Mouse (Mus musculus) C3H10T1/2 (cell line): ENCODE data around the gene Cc2d1a. TPM values are rescaled to one million over a fixed set of nuclear protein-coding genes. Genes with fewer than 3 reads are reported as not detected.

Source experiments
- polyA plus RNA-seq, 2 experiments: library from polyadenylated mRNA; unstranded; fragments of >200 nt; fragmentation: generic; extraction: Trizol; gene quantifications; one replicate each; pipeline ENCODE4 v1.2.1; 2012; ENCODE audit warnings: missing spikeins in 2 of 2

Cc2d1a gene
- polyA plus RNA-seq: 10 to 100 TPM; 37.0 to 44.8 TPM

GRCm38 (mm10) chr8:84147769-84148530, at the start of gene Cc2d1a, which contains the start of gene 4930432K21Rik:
Gene Cc2d1a, minus strand, starts transcription at chr8:84147936.
Gene 4930432K21Rik, plus strand, starts transcription at chr8:84148025.

GRCm38 (mm10) chr8:84185117-84185516, 37.4 kb upstream of the Cc2d1a start, which contains the start of gene Nanos3:
Gene Nanos3, minus strand, starts transcription at chr8:84185217.

GRCm38 (mm10) chr8:84125656-84126055, 22.1 kb downstream of the Cc2d1a start, which contains the start of gene Podnl1:
Gene Podnl1, plus strand, starts transcription at chr8:84125989.

GRCm38 (mm10) chr8:84104697-84105609, 42.8 kb downstream of the Cc2d1a start, which contains the start of gene Dcaf15:
Gene Dcaf15, minus strand, starts transcription at chr8:84104768.

Other genes starting within 250 kb of the Cc2d1a start
- 10 to 100 TPM in 1 of 2 experiments, 1 to 10 TPM in 1; 2.6 to 18.1 TPM for gene Adgrl1, start 247.8 kb downstream of the Cc2d1a start, polyA plus RNA-seq
- under 1 TPM; 0.02 to 0.17 TPM for gene Gm10644, start 192.7 kb downstream of the Cc2d1a start, polyA plus RNA-seq
- 10 to 100 TPM; 26.5 to 32.4 TPM for gene Asf1b, start 192.4 kb downstream of the Cc2d1a start, polyA plus RNA-seq
- 10 to 100 TPM; 46.8 to 89.9 TPM for gene Prkaca, start 174.9 kb downstream of the Cc2d1a start, polyA plus RNA-seq
- gene Samd1, start 150.3 kb downstream of the Cc2d1a start, polyA plus RNA-seq: 10 to 100 TPM; 23.7 to 43.3 TPM
- under 1 TPM; 0.08 to 0.60 TPM for gene 1700067K01Rik, start 146.4 kb downstream of the Cc2d1a start, polyA plus RNA-seq
- 1 to 10 TPM in 1 of 2 experiments, under 1 TPM in 1; 0.66 to 3.2 TPM for gene 2210011C24Rik, start 135.8 kb downstream of the Cc2d1a start, polyA plus RNA-seq
- gene Palm3, start 126.5 kb downstream of the Cc2d1a start, polyA plus RNA-seq: under 1 TPM; 0.08 to 0.14 TPM
- gene Il27ra, start 105.3 kb downstream of the Cc2d1a start, polyA plus RNA-seq: under 1 TPM in 1 of 2 experiments, not detected in 1; 0.01 TPM
- gene Rln3, start 102.9 kb downstream of the Cc2d1a start, polyA plus RNA-seq: not detected
- gene Gm10643, start 82.8 kb downstream of the Cc2d1a start, polyA plus RNA-seq: 1 to 10 TPM in 1 of 2 experiments, under 1 TPM in 1; 0.18 to 1.1 TPM
- gene Rfx1, start 81.1 kb downstream of the Cc2d1a start, polyA plus RNA-seq: 10 to 100 TPM in 1 of 2 experiments, 1 to 10 TPM in 1; 5.9 to 13.7 TPM
- 10 to 100 TPM; 25.8 to 33.2 TPM for gene Dcaf15, start 43.2 kb downstream of the Cc2d1a start, polyA plus RNA-seq
- 10 to 100 TPM in 1 of 2 experiments, 1 to 10 TPM in 1; 5.4 to 12.8 TPM for gene Podnl1, start 21.9 kb downstream of the Cc2d1a start, polyA plus RNA-seq
- 1 to 10 TPM in 1 of 2 experiments, under 1 TPM in 1; 0.60 to 1.3 TPM for gene 4930432K21Rik, start 89 bp upstream of the Cc2d1a start, polyA plus RNA-seq
- gene Nanos3, start 37.3 kb upstream of the Cc2d1a start, polyA plus RNA-seq: 1 to 10 TPM; 1.2 to 2.4 TPM
- gene Zswim4, start 89.1 kb upstream of the Cc2d1a start, polyA plus RNA-seq: 1 to 10 TPM; 3.2 to 8.1 TPM
- 100 to 1,000 TPM; 269 to 302 TPM for gene D8Ertd738e, start 101.8 kb upstream of the Cc2d1a start, polyA plus RNA-seq
- gene Mri1, start 109.4 kb upstream of the Cc2d1a start, polyA plus RNA-seq: 10 to 100 TPM; 12.3 to 34.7 TPM
- gene Ccdc130, start 122.4 kb upstream of the Cc2d1a start, polyA plus RNA-seq: 10 to 100 TPM in 1 of 2 experiments, 1 to 10 TPM in 1; 4.9 to 18.8 TPM
- gene Cacna1a, start 240.5 kb upstream of the Cc2d1a start, polyA plus RNA-seq: 10 to 100 TPM in 1 of 2 experiments, 1 to 10 TPM in 1; 3.8 to 11.3 TPM